In the genomic region with DNA sequence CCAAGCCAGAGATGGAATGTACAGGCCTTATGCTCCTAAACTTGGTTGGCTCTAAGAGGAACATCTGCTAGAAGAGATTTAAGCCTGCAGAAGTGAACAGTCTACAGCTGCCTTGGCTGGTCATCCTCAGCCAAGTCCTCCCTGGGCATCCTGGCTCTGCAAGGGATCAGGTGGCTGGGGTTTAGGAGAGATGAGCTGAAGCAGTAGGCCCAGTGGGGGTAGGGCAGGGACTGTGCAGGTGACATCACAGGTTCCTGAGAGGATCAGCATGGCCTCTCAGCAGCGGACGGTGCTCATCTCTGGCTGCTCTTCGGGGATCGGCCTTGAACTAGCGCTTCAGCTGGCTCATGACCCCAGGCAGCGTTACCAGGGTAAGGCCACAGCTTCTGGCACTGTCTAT, we compare ENCODE assay signal across 23 mouse cellular contexts. TPM values are rescaled to one million over a fixed set of nuclear protein-coding genes. Genes with fewer than 3 reads are reported as not detected.
"Had no signal": no experiment of that assay in that cellular context is flagged by ENCODE, and none has a peak within 500 bp of the region (broad histone marks: within the 10 kb centered on the region; RNA-seq: fewer than 3 reads in every experiment).

A gene (plus strand): TSS at position 268 of the 400 bp plus-strand sequence.

- H3K4me3 ChIP-seq: left cerebral cortex, adult 2 months; lung, embryonic 15.5 days; megakaryocyte, embryonic 14.5 days; midbrain, embryonic 12.5 days; midbrain, embryonic 15.5 days; neural tube, embryonic 12.5 days; neural tube, embryonic 15.5 days; stomach, embryonic 15.5 days had no signal

- H3K27ac ChIP-seq: kidney, postnatal 0 days; left cerebral cortex, adult 2 months; liver, embryonic 14.5 days; lung, embryonic 15.5 days; midbrain, embryonic 12.5 days; midbrain, embryonic 15.5 days; neural tube, embryonic 12.5 days; neural tube, embryonic 15.5 days; stomach, embryonic 15.5 days had no signal

- DNase-seq: kidney, adult 2 months; kidney, postnatal 25 days; layer of hippocampus, postnatal 36 days; lung, adult 18-20 months; lung, postnatal 10 days; lung, postnatal 36 days; right cerebral cortex, postnatal 25 days; spleen, adult 18-20 months; thymus, postnatal 25 days had no signal

RNA-seq across cellular contexts. Expression of the gene that starts here (rescaled TPM):
- total RNA-seq: layer of hippocampus, adult 8-10 months; layer of hippocampus, postnatal 10 days; layer of hippocampus, postnatal 36 days; left cerebral cortex, adult 2 months; left cerebral cortex, postnatal 10 days; left cerebral cortex, postnatal 36 days had no signal
